Mouse (Mus musculus) neural tube, embryonic 12.5 days (tissue): ENCODE data around the gene A730061H03Rik. TPM values are rescaled to one million over a fixed set of nuclear protein-coding genes. Genes with fewer than 3 reads are reported as not detected.

Experiments used
- ATAC-seq: fragments of 200-750 bp; cut with Nextera tagmentation; 2 replicates; pipeline ENCODE4 v1.8.0; 2017; ENCODE audit warnings: low read depth, mild to moderate bottlenecking, moderate TSS enrichment, moderate library complexity; ENCODE audit not compliant: low FRiP score
- H3K27ac ChIP-seq: fragments of 300-500 bp; sonication (generic); 2 replicates; pipeline ENCODE4 v1.5.1; 2016
- H3K27me3 ChIP-seq: fragments of 300-500 bp; sonication (generic); replicated peaks from 2 replicates; pipeline ENCODE4 v1.6.1; 2016; ENCODE audit warnings: mild to moderate bottlenecking
- H3K36me3 ChIP-seq: fragments of 300-500 bp; sonication (generic); 2 replicates; pipeline ENCODE4 v1.6.1; 2016; ENCODE audit warnings: mild to moderate bottlenecking
- H3K4me1 ChIP-seq: fragments of 300-500 bp; sonication (generic); 2 replicates; pipeline ENCODE4 v1.6.1; 2016
- H3K4me2 ChIP-seq: fragments of 300-500 bp; sonication (generic); replicated peaks from 2 replicates; pipeline ENCODE4 v1.6.1; 2016; ENCODE audit warnings: mild to moderate bottlenecking
- H3K4me3 ChIP-seq: fragments of 300-500 bp; sonication (generic); 2 replicates; pipeline ENCODE4 v1.5.1; 2016
- H3K9ac ChIP-seq: fragments of 300-500 bp; sonication (generic); 2 replicates; pipeline ENCODE4 v1.6.1; 2016; ENCODE audit warnings: mild to moderate bottlenecking
- H3K9me3 ChIP-seq: fragments of 300-500 bp; sonication (generic); 2 replicates; pipeline ENCODE4 v1.6.1; 2016; ENCODE audit warnings: mild to moderate bottlenecking
- WGBS: fragments of 180-500 bp; shearing (Covaris S2); methylation state at CpG from one replicate; pipeline ENCODE4 v1.1.7; 2016; 5-methylcytosine and 5-hydroxymethylcytosine counted together
- polyA plus RNA-seq: library from polyadenylated mRNA; unstranded; fragments of >200 nt; fragmentation: Nextera tagmentation; extraction: Ambion mirVana; gene quantifications from 2 replicates; pipeline ENCODE4 v1.2.1, GENCODE M21; 2016

The A730061H03Rik gene
- polyA plus RNA-seq, 1 experiment from 2014 or later, result not detected

DNA sequence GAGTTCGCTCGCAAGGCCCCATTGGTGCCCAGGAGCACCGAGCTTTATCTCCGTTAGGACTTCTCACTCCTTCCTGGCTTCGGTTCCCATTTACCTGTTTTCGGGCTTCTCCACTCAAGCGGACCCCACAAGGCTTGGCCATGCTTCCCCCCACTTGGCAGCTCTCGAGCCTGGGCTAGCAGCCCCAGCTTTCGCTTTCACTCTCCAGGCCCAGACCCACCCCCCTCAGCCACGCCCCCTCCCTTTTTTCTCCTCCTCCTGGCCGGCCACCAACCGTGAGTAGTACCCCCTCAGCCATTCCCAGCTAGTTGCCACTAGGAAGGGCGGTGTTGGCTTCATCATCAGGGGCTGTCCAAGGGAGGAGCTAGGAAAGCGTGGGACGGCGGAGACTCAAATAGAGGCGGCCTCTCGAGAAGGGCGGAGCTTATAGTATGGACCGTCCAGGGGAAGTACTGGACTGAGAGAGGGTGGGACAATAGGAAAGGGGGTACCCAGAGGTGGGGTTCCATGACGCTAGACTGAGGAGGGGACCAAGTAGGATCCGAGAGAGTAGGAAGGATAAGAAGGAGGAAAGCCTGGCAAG is 30.6 kb upstream of the A730061H03Rik start, which contains the start of gene Psme2:
Gene Psme2 (minus strand): TSS at position 366 of the 583 bp plus-strand sequence.
- ATAC-seq, result peak; percentile 96
- H3K4me2 ChIP-seq, result peak within 1 kb of the TSS; percentile 98
- H3K36me3 ChIP-seq, result peaks cover 35% of the 10 kb centered on the region
- peaks cover 29% of the 10 kb centered on the region for H3K4me1 ChIP-seq
- no peaks in the 10 kb centered on the region for H3K9me3 ChIP-seq
- peak within 1 kb of the TSS; percentile 86 for H3K9ac ChIP-seq
- H3K27ac ChIP-seq, result peak within 1 kb of the TSS; percentile 67
- H3K4me3 ChIP-seq, result peak within 1 kb of the TSS; percentile 87
- WGBS, result 1% methylated on average over 22 of the region's 22 CpGs
- H3K27me3 ChIP-seq, result no peaks in the 10 kb centered on the region

- H3K4me1 ChIP-seq, result peaks cover 32% of the 10 kb centered on the region
- H3K27me3 ChIP-seq, result no peaks in the 10 kb centered on the region
- H3K9me3 ChIP-seq, result no peaks in the 10 kb centered on the region
- no peak for ATAC-seq
- peak overlapping the region; percentile 98 for H3K4me2 ChIP-seq
- peak overlapping the region; percentile 87 for H3K4me3 ChIP-seq
- H3K27ac ChIP-seq, result no peak overlapping the region
- peak overlapping the region; percentile 86 for H3K9ac ChIP-seq
- peaks cover 26% of the 10 kb centered on the region for H3K36me3 ChIP-seq
- WGBS, result 87% methylated on average over 11 of the region's 11 CpGs
Measured at GRCm38 (mm10) chr14:55589771-55590448, 29.7 kb upstream of the A730061H03Rik start.

GRCm38 (mm10) chr14:55589271-55589670 is 29.1 kb upstream of the A730061H03Rik start:
- 94% methylated on average over 5 of the region's 5 CpGs for WGBS
- ATAC-seq, result no peak
- Histone ChIP-seq H3K4me3 (no peak overlapping the region), H3K9me3 (no peaks in the 10 kb centered on the region), H3K9ac (no peak overlapping the region), H3K36me3 (peaks cover 19% of the 10 kb centered on the region), H3K4me1 (peaks cover 33% of the 10 kb centered on the region), H3K27me3 (no peaks in the 10 kb centered on the region), H3K4me2 (no peak overlapping the region), H3K27ac (no peak overlapping the region)

- H3K27me3 ChIP-seq, result no peaks in the 10 kb centered on the region
- H3K4me2 ChIP-seq, result no peak overlapping the region
- H3K4me1 ChIP-seq, result peaks cover 13% of the 10 kb centered on the region; the same call in 1 of the 2 replicates
- H3K9me3 ChIP-seq, result no peaks in the 10 kb centered on the region
- 95% methylated on average over 2 of the region's 2 CpGs for WGBS
- H3K9ac ChIP-seq, result no peak overlapping the region
- no peak overlapping the region for H3K4me3 ChIP-seq
- H3K36me3 ChIP-seq, result peaks cover 24% of the 10 kb centered on the region
- ATAC-seq, result no peak
- H3K27ac ChIP-seq, result no peak overlapping the region
Measured at GRCm38 (mm10) chr14:55586149-55586548, 25.9 kb upstream of the A730061H03Rik start.

DNA sequence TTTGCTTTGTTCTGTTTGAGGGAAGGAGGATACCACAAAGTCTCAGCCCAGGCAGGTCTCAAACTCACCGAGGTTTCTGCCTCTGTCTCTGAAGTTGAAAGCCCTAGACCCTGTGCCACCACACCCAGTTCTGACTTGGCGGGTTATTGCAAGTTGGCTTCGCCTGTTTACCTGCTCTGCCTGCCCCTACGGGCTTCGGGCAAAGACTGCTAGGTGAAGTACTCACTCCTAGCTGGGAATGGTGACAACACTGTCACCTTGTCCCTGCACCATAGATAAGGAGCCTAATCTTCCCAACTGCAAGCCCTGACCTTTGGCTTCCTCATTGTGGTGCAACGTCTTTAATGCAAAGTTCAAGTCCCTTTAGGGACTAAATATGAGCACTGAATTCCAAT is 25.4 kb upstream of the A730061H03Rik start:
- Histone ChIP-seq H3K27ac (no peak overlapping the region), H3K4me1 (peaks cover 13% of the 10 kb centered on the region; the same call in 1 of the 2 replicates), H3K4me3 (no peak overlapping the region), H3K9me3 (no peaks in the 10 kb centered on the region), H3K36me3 (peaks cover 30% of the 10 kb centered on the region), H3K4me2 (peak overlapping the region; percentile 79), H3K9ac (no peak overlapping the region), H3K27me3 (no peaks in the 10 kb centered on the region)
- no peak for ATAC-seq
- 65% methylated on average over 6 of the region's 6 CpGs for WGBS

GRCm38 (mm10) chr14:55584702-55585565 is 24.7 kb upstream of the A730061H03Rik start, which contains the start of gene Emc9:
Emc9 (minus strand) TSS chr14:55585302.
- Histone ChIP-seq H3K36me3 (peaks cover 36% of the 10 kb centered on the region), H3K27ac (no peak within 1 kb of the TSS), H3K9me3 (no peaks in the 10 kb centered on the region), H3K4me3 (peak within 1 kb of the TSS; percentile 43), H3K27me3 (no peaks in the 10 kb centered on the region), H3K4me2 (peak within 1 kb of the TSS; percentile 79), H3K9ac (peak within 1 kb of the TSS; percentile 57), H3K4me1 (peaks cover 8% of the 10 kb centered on the region; the same call in 1 of the 2 replicates)
- WGBS, result 2% methylated on average over 43 of the region's 43 CpGs
- peak; percentile 56 for ATAC-seq

DNA sequence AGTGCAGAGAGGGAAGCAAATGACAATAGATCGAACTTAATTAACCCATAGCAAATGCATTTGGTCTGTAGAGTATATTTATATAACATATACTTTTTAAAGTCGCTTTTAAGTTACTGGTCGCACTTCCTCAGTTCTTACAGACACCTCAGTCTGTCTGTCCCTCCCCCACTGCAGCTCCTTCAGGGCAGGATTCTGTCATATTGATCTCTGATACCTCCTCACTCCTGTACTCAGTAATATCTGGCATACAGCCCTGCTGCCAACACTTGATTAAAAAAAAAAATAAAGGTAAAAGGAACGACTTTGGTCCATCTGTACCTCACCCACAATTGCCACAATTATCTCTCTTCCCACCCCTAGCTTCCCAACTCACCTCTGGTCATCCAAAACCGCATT is 24.1 kb upstream of the A730061H03Rik start:
- Histone ChIP-seq H3K4me2 (peak overlapping the region; percentile 79), H3K9me3 (no peaks in the 10 kb centered on the region), H3K9ac (peak overlapping the region; percentile 57), H3K4me1 (peaks cover 4% of the 10 kb centered on the region; the same call in 1 of the 2 replicates), H3K4me3 (peak overlapping the region; percentile 43), H3K27ac (no peak overlapping the region), H3K27me3 (no peaks in the 10 kb centered on the region), H3K36me3 (peaks cover 36% of the 10 kb centered on the region)
- WGBS, result 42% methylated on average over 5 of the region's 5 CpGs
- ATAC-seq, result no peak

GRCm38 (mm10) chr14:55581981-55582681 is 21.9 kb upstream of the A730061H03Rik start:
- H3K9me3 ChIP-seq, result no peaks in the 10 kb centered on the region
- H3K4me2 ChIP-seq, result no peak overlapping the region
- no peak overlapping the region for H3K4me3 ChIP-seq

GRCm38 (mm10) chr14:55580731-55581130 is 20.5 kb upstream of the A730061H03Rik start:
- H3K27me3 ChIP-seq, result no peaks in the 10 kb centered on the region
- peaks cover 4% of the 10 kb centered on the region; the same call in 1 of the 2 replicates for H3K4me1 ChIP-seq
- no peaks in the 10 kb centered on the region for H3K9me3 ChIP-seq
- H3K36me3 ChIP-seq, result peaks cover 20% of the 10 kb centered on the region
- no peak overlapping the region for H3K4me3 ChIP-seq
- no peak overlapping the region for H3K27ac ChIP-seq
- no peak overlapping the region for H3K9ac ChIP-seq
- no peak for ATAC-seq
- no peak overlapping the region for H3K4me2 ChIP-seq
- WGBS, result 96% methylated on average over 16 of the region's 16 CpGs

More at GRCm38 (mm10) chr14:55581981-55582681, 21.9 kb upstream of the A730061H03Rik start:
- H3K27me3 ChIP-seq, result no peaks in the 10 kb centered on the region
- no peak overlapping the region for H3K9ac ChIP-seq
- ATAC-seq, result no peak
- H3K27ac ChIP-seq, result no peak overlapping the region
- peaks cover 22% of the 10 kb centered on the region for H3K36me3 ChIP-seq
- 74% methylated on average over 9 of the region's 9 CpGs for WGBS
- H3K4me1 ChIP-seq, result peaks cover 4% of the 10 kb centered on the region; the same call in 1 of the 2 replicates

- 87% methylated on average over 23 of the region's 23 CpGs for WGBS
- Histone ChIP-seq H3K4me3 (no peak overlapping the region), H3K27me3 (no peaks in the 10 kb centered on the region), H3K36me3 (peaks cover 20% of the 10 kb centered on the region), H3K27ac (no peak overlapping the region), H3K4me1 (no peaks in the 10 kb centered on the region; the same call in 1 of the 2 replicates), H3K9ac (no peak overlapping the region), H3K9me3 (no peaks in the 10 kb centered on the region), H3K4me2 (no peak overlapping the region)
- ATAC-seq, result no peak
Measured at GRCm38 (mm10) chr14:55579511-55580496, 19.6 kb upstream of the A730061H03Rik start.
